Mouse (Mus musculus) CD8-positive naive resting alpha-beta T cell, adult 57 days (primary cell): ENCODE measurements around the gene Sec16b. TPM values are rescaled to one million over a fixed set of nuclear protein-coding genes. Genes with fewer than 3 reads are reported as not detected.

ENCODE experiments used
- total RNA-seq: library from RNA; stranded (reverse); gene quantifications from one replicate; pipeline ENCODE4 v1.2.4, GENCODE M21; 2023

Gene Sec16b
- 0.18 TPM for total RNA-seq

DNA sequence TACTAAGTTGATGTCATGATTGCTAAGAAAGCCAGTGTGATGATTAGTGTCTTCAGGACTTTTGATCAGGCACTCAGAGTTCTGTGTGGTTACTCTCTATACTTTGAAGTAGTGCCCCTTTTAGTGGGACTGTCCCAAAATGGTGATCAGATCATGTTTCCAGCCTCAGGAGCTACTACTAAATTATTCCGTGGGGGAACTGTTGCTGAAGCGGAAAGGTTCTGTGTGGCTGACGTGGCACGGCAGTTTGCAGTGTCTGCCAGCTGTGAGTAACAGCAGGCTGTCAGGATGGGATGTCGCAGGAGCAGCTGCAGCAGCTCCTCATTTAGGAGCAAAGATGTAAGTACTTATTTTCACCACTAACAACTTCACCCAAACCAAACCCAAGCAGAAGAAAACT lies at the start of gene Sec16b:
Sec16b (plus strand) TSS at position 207 of the 400 bp plus-strand sequence.

DNA sequence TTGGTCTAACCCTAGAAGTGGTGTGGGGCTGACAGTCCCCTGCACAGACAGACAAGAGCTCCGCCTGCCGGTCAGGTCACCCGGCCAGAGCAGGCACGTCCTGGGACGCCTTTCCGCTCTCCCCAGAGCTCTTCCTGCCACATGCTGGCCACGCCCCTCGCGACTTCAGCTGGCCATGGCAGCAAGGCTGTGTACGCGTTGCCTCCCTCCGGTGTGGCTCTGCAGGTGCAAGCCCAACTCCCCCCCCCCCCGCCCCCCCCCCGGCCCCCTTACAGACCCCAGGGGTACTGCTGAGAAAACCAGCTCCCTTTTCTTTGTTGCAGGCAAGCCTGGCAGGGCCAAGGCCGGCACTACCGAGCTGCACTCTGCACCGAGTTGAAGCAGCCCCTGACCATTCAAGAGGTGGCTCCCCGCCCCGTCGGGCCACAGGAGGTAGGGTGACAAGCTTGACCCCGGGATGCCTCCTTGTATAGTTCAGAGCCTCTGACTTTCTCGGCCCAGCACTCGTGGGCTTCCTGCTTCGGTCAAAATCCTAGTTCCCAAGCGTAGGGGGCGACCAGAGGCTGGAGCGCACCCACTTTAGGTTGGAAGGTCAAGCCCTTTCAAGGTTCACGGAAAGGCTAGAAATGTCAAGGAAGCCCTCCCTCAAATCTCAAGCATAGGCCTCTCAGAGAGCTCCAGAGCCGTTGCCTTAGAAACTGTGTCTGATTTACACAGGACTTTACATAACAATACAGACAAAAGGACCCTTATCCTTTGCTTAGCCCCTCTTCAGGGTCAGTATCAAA lies 47.9 kb upstream of the Sec16b start, which contains the start of gene Cryzl2:
Cryzl2 (plus strand) TSS at position 157 of the 788 bp plus-strand sequence.

Other genes starting within 250 kb of the Sec16b start
- 0.34 TPM for gene Rasal2, start 94.1 kb upstream of the Sec16b start, total RNA-seq
- 1.4 TPM for gene Cryzl2, start 48.2 kb upstream of the Sec16b start, total RNA-seq